Mouse (Mus musculus): ENCODE measurements around the gene Commd1.

Gene Commd1

GRCm38 (mm10) chr11:22897127-22897526 is 85.1 kb downstream of the Commd1 start:
- in situ Hi-C loops (cut with MboI, MseI): no loop called here

GRCm38 (mm10) chr11:22893075-22893474 is 89.1 kb downstream of the Commd1 start:
- in situ Hi-C loops (cut with MboI, MseI): no loop called here

- in situ Hi-C loops (cut with MboI, MseI): no loop called here
These were observed 89.7 kb downstream of the Commd1 start for GRCm38 (mm10) chr11:22892466-22892865.

GRCm38 (mm10) chr11:22891876-22892275 is 90.3 kb downstream of the Commd1 start:
- in situ Hi-C loops (cut with MboI, MseI): no loop called here

- in situ Hi-C loops (cut with MboI, MseI): no loop called here
These were observed 90.9 kb downstream of the Commd1 start for GRCm38 (mm10) chr11:22891242-22891641.

GRCm38 (mm10) chr11:22889224-22889623 is 93.0 kb downstream of the Commd1 start:
- in situ Hi-C loops (cut with MboI, MseI): no loop called here

- in situ Hi-C loops (cut with MboI, MseI): no loop called here
These were observed 95.2 kb downstream of the Commd1 start for GRCm38 (mm10) chr11:22886991-22887390.

GRCm38 (mm10) chr11:22885350-22885749 is 96.8 kb downstream of the Commd1 start:
- in situ Hi-C loops (cut with MboI, MseI): no loop called here

GRCm38 (mm10) chr11:22883676-22884075 is 98.5 kb downstream of the Commd1 start:
- in situ Hi-C loops (cut with MboI, MseI): loop anchor here in 1 of 2 experiments (5.0 kb wide), 1 partner anchor 44 kb away; no protein-coding TSS in a partner anchor

GRCm38 (mm10) chr11:22882926-22883325 is 99.3 kb downstream of the Commd1 start:
- in situ Hi-C loops (cut with MboI, MseI): loop anchor here in 1 of 2 experiments (5.0 kb wide), 1 partner anchor 44 kb away; no protein-coding TSS in a partner anchor

- in situ Hi-C loops (cut with MboI, MseI): loop anchor here in 1 of 2 experiments (5.0 kb wide), 1 partner anchor 47 kb away; no protein-coding TSS in a partner anchor
These were observed 101.6 kb downstream of the Commd1 start for GRCm38 (mm10) chr11:22880383-22881172.

- in situ Hi-C loops (cut with MboI, MseI): loop anchor here (5.0 to 10.0 kb wide), 3 partner anchors 48 to 365 kb away; partner anchors contain the start of gene Tmem17 (in 1 of the 2)
These were observed 102.5 kb downstream of the Commd1 start for GRCm38 (mm10) chr11:22879645-22880044.

GRCm38 (mm10) chr11:22876680-22877330 is 105.4 kb downstream of the Commd1 start:
- in situ Hi-C loops (cut with MboI, MseI): loop anchor here (10.0 kb wide), 2 partner anchors 58 to 362 kb away; partner anchors contain the start of gene Tmem17 (in 1 of the 2)

- in situ Hi-C loops (cut with MboI, MseI): loop anchor here (10.0 kb wide), 2 partner anchors 60 to 360 kb away; partner anchors contain the start of gene Tmem17 (in 1 of the 2)
These were observed 106.9 kb downstream of the Commd1 start for GRCm38 (mm10) chr11:22875279-22875678.

- in situ Hi-C loops (cut with MboI, MseI): loop anchor here (10.0 kb wide), 2 partner anchors 60 to 360 kb away; partner anchors contain the start of gene Tmem17 (in 1 of the 2)
These were observed 107.4 kb downstream of the Commd1 start for GRCm38 (mm10) chr11:22874747-22875146.

- in situ Hi-C loops (cut with MboI, MseI): loop anchor here (10.0 kb wide), 2 partner anchors 61 to 359 kb away; partner anchors contain the start of gene Tmem17 (in 1 of the 2)
These were observed 108.8 kb downstream of the Commd1 start for GRCm38 (mm10) chr11:22873383-22873782.

GRCm38 (mm10) chr11:22872307-22872680 is 109.9 kb downstream of the Commd1 start:
- in situ Hi-C loops (cut with MboI, MseI): loop anchor here (10.0 kb wide), 2 partner anchors 63 to 357 kb away; partner anchors contain the start of gene Tmem17 (in 1 of the 2)

- in situ Hi-C loops (cut with MboI, MseI): loop anchor here (10.0 kb wide), 2 partner anchors 63 to 357 kb away; partner anchors contain the start of gene Tmem17 (in 1 of the 2)
These were observed 110.4 kb downstream of the Commd1 start for GRCm38 (mm10) chr11:22871628-22872306.

- in situ Hi-C loops (cut with MboI, MseI): no loop called here
These were observed 113.6 kb downstream of the Commd1 start for GRCm38 (mm10) chr11:22868582-22868981.

- in situ Hi-C loops (cut with MboI, MseI): no loop called here
These were observed 114.5 kb downstream of the Commd1 start for GRCm38 (mm10) chr11:22867691-22868090.

- in situ Hi-C loops (cut with MboI, MseI): no loop called here
These were observed 116.4 kb downstream of the Commd1 start for GRCm38 (mm10) chr11:22865635-22866246.

All from T-helper 17 cell (primary cell).